Mouse (Mus musculus): ENCODE measurements at regions not wholly inside any gene's neighbourhood (a gene's known extent, or its start where the extent isn't known, plus 50 kb on each side); places are given as distances from the start of the nearest gene placed in this dataset.
"Not testable (repeated sequence)": the region's sequence is repeated elsewhere in the genome, so short reads cannot be mapped to it uniquely, and the experiment has no call there.

- no peak for DNase-seq
These were observed 694.9 kb upstream of the Map3k7 start for GRCm38 (mm10) chr4:31268825-31269495.

DNA sequence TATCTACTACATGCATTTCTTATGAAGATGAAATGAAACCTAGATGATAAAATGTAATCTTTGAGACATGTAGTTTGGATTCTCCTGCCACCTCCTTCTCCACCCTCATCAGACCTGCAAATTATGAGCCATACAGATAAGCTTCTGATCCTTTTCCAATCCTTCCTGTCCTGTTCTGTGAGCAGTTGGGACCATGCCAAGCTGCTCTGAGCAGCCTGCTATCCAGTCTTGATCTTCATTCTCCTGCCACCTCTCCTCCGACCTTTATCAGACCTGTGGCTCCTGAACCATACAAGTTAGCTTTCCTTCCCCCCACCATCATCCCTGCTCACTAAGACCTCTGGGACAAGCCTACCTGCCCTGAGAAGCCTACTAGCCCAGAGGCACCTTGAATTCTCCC is 689.8 kb upstream of the Map3k7 start:
- no peak for DNase-seq

- DNase-seq: no peak
These were observed 673.5 kb upstream of the Map3k7 start for GRCm38 (mm10) chr4:31290301-31290975.

- no peak for DNase-seq
These were observed 670.1 kb upstream of the Map3k7 start for GRCm38 (mm10) chr4:31293752-31294151.

GRCm38 (mm10) chr4:31297848-31298247 is 666.0 kb upstream of the Map3k7 start:
- DNase-seq: no peak

- no peak for DNase-seq
These were observed 644.6 kb upstream of the Map3k7 start for GRCm38 (mm10) chr4:31319269-31319668.

DNA sequence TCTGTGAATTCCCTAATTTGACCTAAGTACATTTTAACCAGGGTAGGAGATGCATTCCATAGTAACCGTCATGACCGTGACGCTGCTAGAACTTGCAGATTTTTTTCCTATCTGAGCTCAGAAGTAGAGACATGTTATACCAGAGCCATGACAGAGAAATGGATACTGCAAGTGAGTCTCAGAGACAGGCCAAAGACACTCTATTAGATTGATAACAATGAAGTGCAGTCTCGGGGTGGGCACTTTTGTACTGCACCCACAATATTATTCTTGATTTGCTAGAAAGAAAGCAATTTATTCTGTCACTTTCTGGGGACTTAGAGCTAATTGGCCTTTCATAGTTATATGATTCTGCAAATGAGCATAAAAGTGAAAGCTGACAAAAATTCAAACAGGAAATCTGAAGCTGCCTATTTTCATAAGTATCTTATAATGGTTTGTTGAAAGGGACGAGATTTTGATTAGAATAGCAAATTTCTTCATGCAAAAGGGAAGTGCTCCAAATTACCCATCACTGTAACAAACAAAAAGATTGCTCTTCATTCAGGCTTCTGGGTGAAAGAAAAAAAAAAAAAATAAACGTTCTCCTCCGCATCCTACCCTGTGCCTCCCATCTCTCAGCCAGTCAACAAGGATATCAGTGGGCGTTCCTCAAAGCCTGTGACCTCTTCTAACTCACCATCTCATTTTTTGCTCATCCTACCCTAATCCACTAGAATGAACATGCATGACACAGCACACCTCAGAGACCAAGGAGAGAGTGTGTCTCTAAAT is 643.0 kb upstream of the Map3k7 start:
- no peak for DNase-seq

GRCm38 (mm10) chr4:31323816-31324215 is 640.1 kb upstream of the Map3k7 start:
- no peak for DNase-seq

GRCm38 (mm10) chr4:31328798-31329197 is 635.1 kb upstream of the Map3k7 start:
- no peak for DNase-seq

DNA sequence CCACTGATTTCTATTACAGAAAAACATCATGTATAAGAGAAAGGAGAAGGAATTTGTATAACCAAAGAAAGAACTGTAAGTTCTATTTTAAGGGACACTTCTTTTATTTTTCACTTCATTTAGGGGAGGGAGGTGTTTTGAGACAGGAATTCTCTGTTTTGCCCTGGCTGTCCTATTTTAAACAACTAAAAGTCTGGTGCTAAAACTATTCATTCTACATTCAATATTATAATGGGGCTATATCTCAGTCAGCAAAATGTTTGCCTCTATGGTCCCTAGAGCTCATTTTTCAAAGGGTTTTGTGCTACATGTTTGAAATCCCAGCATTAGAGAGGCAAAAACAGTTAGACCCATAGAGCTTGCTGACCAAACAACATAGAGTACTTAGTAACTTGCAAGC is 632.8 kb upstream of the Map3k7 start:
- no peak for DNase-seq

- no peak for DNase-seq
These were observed 628.2 kb upstream of the Map3k7 start for GRCm38 (mm10) chr4:31335686-31336085.

- DNase-seq: no peak
These were observed 625.9 kb upstream of the Map3k7 start for GRCm38 (mm10) chr4:31337980-31338379.

DNA sequence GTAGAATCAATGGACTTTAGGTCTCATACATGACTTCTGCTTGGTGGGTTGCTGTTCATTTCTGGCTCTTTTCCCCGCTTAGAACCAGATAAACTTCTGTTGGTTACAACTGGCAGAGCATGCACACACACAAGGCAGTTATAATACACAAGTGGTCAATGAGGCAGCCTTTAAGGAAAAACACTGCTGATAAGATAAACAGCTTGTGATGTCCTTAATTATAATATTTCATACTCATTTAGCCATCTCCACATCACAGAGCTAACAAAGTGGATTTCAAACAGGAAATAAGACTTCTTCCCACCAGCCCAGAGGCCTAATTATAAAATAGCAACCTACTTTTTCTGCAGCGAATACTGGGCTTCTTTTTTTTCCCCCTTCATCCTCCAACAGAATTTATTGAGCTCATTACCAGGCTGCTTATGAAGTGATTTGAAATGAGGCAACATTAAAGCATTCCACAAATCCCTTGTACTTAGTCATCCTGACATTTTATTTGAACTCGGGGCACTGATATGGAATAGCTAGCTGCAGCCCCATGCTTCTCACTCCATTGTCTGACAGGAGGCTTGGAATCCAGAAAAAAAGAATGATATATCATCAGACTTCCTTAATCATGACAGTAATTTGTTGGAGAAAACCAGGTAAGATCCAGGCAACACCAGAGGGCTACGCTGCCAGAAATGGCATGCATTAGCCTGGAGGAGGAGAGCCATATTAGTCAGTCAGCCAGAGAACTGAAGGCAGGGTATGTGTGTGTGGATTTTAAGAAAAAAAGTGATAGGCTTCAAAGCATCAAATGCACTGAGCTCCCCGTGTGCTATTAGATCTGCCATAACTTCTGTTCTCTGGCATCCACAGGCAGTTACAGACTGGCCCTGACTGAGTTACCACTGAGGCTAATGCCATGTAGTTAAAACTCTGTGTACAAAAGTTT is 620.3 kb upstream of the Map3k7 start:
- no peak for DNase-seq

DNA sequence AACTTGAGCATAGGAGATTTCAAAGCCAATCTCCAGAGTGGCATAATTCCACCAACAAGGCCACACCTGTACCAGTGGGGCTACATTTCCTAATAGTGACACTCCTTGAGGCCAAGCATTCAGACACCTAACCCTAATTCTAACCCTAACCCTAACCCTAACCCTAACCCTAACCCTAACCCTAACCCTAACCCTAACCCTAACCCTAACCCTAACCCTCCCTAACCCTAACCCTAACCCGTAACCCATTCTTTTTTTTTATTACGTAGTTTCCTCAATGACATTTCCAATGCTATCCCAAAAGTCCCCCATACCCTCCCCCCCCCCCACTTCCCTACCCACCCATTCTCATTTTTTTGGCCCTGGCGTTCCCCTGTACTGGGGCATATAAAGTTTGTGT is 609.9 kb upstream of the Map3k7 start:
- DNase-seq: not testable (repeated sequence)

DNA sequence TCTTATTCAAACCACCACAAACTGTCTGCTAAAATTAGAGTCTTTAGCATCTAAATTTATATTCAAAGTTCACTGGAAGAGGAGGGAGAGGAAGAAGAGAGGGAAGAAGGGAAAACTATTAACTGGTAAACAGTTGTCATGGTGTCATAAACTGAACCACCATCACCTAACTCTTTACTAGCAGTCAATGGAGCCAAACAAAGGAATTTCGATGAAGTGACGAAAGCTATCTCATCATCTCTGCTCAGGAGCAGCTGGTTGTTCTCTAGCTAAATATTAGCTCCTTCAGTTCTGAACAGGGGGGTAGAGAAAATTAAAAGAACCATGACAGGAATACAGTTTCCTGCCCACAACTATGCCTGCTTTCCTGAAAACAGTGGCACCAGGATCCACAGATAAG is 608.9 kb upstream of the Map3k7 start:
- no peak for DNase-seq

GRCm38 (mm10) chr4:31366172-31366571 is 597.7 kb upstream of the Map3k7 start:
- DNase-seq: no peak

GRCm38 (mm10) chr4:31367031-31367430 is 596.9 kb upstream of the Map3k7 start:
- DNase-seq: no peak

GRCm38 (mm10) chr4:31370062-31370461 is 593.8 kb upstream of the Map3k7 start:
- DNase-seq: no peak

DNA sequence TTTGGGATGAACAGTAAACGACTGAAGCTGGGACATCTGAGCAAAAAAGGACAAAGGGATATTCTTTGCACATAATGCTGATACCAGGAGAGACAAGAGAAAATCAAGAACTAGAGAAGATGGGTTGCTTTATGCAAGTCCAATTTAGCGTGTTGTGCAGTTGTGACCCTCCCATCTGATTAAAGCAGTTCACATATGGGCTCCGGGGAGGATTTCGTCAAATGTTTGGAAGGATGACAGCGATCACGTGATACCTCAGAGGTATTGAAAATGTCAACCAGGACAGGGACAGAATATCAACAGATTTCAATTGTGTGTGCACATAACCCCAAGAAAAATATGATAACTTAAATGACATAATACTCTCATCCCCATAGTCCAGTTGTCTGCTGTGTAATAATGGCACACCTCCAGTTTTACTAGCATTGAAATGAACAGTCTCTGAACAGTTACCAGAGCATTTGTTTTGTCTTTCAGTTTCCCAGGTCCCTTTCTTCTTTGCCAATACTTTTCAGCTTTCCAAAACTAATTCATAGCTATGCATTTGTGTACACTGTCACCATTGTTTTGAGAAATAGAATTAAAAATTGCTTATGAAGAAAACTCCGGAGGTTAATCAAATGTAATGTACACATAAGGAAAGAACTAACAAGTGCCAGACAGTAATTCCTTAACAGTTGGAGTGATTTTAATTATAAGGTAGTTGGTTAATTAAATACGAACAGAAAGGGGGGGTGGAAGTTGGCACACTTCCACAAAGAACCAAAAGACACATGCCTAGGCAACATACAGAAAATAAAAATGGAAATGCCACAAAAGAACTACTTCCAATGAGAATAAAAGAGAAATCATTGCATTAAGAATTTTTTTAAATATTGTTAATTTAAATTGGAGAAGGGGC is 582.6 kb upstream of the Map3k7 start:
- no peak for DNase-seq

GRCm38 (mm10) chr4:31392932-31393632 is 570.8 kb upstream of the Map3k7 start:
- no peak for DNase-seq

DNA sequence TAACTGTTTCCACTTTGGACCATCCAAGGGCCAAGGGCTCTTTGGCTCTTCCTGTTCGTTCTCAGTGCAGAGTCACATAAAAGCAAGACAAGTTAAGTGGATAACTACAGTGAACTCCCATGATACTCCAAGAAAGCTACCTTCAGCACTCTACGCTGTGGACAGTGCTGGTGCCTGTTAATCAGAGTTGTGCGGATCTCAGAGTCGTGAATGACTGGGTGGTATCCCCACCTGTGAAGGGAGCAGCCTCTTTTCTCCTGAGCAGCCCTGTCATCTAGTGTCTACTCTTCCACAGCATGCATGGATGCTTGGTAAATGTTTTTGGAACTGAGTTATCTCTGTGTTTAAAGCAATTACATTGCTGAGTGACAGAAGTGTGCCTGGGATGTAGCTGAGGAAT is 568.4 kb upstream of the Map3k7 start:
- DNase-seq: no peak
